Mouse (Mus musculus): ENCODE measurements around the gene Tas1r3.
A peak's percentile ranks its signal among the peaks of the same experiment; 100 is the strongest.

Gene Tas1r3

DNA sequence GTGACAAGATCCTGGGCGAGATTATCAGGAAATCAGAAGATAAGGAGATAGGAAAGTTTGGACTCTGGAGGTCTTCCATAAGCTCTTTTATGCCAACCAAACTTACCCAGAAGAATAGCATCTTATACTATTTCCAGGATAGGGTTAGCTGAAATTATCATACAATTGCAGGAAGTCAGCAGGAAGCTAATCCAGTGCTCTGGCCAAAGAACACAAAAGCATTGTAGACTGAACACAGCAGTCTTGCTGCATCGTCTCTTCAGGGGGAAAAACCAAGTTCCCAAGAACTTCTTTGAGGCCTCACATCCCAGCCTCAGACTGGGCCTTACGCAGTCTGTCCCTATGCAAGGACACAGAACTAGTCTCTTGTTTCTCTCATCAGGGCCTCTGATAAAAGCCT is 20.4 kb upstream of the Tas1r3 start:
- DNase-seq = no peak

DNA sequence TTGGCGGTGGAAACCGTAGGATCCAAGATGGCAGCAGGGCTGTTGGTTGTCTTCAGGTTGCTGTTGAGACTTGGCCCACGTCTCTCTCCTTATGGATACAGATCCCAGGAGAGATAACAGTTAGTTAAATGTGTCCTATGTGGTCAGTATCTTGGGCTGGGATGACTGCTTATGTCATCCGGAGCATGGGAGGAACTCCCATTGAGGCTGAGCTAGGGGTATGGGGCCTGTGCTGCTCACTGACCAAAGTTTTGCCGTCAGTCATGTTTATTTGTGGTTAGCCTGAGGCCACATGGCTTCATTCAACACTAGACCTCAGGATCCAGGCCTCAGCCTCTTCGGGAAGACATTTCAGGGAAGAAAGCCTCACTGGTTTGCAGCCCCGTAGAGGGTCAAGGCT is 8.2 kb upstream of the Tas1r3 start:
- no peak for DNase-seq

DNA sequence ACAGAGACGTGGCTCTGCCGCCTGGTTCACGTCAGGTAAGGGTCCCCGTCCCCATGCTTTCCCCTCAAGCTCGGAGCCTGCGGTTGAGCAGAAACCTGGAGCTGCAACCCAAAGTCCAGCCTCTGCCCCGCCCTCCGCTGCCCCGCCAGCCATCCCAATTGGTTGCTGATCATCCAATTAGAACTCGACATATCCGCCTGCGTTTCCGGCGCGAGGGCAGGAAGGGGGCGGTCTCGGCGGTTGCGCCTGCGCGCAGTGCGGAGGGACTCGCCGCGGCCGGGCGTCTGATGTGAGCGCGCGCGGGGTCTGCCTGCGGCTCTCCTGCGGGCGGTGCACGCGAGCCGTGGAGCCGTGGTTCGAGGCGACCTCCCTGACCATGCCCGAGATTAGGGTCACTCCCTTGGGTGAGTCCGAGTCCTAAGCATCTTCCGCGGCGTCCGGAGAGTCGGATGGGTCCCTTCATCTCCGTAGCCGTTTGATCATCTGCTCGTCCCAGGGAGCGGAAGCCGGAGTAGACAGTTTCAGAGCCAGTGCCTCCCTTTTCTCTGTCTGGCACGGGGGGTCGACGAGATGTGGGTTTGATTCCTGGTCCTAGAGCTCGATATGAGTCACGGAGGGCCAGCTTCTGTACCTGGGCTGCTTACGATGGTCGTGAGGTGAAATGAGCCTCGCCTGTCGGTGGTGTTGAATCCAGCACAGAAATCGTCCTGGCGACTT is 6.3 kb upstream of the Tas1r3 start, which contains the start of the genes Cptp and Ints11:
Gene Cptp, minus strand, starts transcription at position 124 of the 717 bp plus-strand sequence.
Gene Ints11, plus strand, starts transcription at position 230 of the 717 bp plus-strand sequence.
- DNase-seq = peak; percentile 98

DNA sequence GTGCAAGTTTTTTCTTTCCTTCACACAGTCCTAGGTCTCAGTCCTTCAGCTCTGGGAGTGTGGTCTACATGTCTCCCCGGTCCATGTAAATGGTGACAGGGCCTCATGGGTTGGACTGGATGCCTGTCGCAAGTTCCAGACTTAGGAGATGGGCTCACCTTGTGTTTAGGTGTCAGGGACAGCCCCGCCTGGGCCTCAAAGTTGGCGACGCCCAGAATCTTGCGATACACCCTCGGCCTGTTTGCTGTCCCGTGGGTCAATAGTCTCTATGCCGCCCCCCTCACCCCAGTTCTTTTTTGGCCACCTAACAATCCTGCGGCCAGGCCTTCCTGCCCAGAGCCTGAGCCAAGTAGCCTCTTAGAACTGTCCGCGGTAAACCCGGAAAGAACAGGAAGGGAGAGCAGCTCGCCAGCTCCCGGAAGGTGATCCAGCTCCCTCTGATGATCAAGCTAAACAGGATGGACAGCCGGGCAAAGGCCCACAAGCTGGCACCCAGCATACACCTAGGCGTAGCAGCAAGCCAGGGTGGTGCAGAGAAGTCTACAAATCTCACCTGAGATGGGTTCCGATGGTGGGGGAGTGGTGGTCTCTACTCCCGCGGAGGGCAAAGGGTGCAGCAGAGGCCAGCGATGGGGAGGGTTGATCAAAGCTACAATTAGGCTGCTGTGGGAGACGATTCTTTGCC is 5.6 kb upstream of the Tas1r3 start:
- peak; percentile 61 for DNase-seq

DNA sequence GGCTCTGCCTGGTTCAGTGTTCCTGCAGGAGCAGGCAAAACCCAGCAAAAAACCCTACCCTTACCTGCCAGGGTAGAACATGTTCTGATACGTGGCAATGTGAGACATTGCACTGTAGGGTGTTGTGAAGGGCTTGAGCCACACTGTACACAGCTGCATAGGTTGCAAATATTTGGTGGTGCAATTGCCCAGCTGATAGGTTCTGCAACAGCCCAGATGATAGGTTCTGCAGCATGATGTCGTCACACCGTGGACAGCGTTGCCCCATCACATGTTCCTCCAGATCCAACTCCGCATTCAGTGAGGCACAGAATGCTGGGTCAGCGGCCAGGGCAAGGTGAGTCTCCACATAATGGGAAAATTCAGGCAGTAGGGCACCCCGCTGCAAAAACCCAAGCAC is 1.4 kb downstream of the Tas1r3 start:
- DNase-seq = no peak

DNA sequence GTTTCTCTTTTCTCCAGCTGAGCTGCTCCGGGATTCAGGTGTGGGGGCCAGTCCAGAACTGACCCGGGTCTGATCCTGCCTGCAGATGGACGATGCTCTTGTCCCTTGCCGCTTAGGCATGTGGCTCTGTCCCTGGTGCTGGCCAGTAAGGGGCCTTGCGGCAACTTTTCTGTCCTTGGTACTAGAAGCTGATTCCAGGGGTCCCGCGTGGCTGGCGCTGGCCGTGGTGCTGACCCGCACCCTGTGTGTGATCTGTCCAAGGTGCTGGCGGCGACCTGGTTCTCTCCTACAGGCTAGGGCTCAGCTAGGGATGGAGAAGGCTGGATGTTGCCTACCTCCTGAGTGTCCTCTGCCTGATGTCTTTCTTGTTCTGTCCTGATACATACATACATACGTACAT is 3.8 kb downstream of the Tas1r3 start:
- DNase-seq = no peak

DNA sequence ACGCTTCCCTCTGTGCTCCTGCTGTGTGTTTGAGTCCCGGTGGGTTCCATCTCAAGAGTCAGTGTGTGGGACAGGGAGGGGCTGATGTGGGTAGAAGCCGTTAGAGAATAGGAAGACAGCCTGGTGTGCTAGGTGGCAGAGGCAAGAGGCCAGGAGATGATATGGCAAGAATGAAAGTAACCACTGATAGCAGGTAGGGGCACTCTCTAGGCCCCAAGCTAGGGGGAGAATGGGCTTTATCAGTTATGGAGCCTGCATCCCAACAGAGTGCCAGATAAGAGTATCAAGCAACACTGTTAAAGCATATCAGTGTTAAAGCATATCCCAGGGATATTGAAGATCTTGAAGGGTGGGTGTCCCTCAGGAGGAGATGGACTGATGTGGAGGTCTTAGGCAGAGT is 6.3 kb downstream of the Tas1r3 start:
- DNase-seq = no peak

DNA sequence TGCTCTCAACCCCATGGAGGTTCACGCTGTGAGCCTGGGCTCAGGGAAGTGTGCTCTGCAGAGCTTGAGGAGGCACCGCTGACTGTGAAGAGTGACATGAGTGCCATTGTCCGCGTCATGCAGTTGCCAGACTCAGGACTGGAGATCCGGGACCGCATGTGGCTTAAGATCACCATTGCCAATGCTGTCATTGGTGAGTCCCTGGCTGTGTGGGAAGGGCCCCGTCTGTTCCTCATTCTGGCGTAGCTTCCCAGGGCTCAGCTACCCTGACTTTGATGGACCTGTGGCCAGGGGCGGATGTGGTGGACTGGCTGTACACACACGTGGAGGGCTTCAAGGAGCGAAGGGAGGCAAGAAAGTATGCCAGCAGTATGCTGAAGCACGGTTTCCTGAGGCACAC is 7.1 kb downstream of the Tas1r3 start:
- DNase-seq = no peak

DNA sequence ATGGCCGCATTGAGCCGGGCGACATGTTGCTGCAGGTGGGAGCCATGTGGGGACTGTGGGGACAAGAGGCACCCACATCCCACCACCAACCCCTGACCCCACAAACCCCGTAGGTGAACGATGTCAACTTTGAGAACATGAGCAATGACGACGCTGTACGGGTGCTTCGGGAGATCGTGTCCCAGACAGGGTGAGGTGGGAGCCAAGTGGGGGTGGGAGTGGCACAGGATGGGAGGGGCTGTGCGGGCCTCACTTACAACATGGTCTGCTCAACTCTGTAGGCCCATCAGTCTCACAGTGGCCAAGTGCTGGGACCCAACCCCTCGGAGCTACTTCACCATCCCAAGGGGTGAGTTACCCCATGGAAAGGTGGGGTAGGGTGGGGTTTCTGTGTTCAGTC is 8.2 kb downstream of the Tas1r3 start:
- DNase-seq = no peak

DNA sequence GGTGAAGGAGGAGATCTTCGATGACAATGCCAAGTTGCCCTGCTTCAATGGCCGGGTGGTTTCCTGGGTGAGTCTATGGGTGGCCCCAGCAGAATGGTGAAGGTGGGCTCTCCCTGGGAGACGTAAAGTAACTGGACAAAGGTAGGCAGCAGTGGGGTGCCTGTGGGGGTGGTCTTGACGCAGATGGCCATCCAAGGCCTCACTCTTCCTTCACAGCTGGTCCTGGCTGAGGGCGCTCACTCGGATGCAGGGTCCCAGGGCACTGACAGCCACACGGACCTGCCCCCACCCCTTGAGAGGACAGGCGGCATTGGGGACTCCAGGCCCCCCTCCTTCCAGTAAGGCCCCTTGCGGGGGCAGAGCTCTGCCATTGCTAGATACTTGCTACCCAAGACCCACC is 9.7 kb downstream of the Tas1r3 start:
- DNase-seq = no peak

DNA sequence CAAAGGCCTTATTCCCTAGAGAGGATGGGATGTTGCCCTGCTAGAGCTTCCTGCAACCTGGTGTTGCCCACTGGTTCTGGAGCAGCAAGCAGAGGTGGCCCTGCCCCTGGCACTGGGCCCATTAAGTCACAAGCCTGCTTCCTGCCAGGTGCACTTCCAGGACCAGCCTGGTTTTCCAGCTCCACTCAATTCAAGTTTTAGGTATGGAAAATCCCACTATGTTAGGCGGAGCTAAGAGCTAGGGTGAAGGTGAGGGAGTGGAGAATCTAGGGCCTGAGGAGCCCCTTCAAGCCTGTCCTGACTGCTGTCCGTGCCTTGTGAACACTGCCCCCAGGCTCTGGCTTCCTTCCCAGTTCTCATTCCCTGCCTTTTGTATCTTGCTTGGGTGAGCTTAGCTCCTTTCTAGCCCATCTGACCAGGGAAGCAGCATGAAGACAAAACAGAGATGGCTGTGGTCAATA is 11.2 kb downstream of the Tas1r3 start:
- peak; percentile 79 for DNase-seq

DNA sequence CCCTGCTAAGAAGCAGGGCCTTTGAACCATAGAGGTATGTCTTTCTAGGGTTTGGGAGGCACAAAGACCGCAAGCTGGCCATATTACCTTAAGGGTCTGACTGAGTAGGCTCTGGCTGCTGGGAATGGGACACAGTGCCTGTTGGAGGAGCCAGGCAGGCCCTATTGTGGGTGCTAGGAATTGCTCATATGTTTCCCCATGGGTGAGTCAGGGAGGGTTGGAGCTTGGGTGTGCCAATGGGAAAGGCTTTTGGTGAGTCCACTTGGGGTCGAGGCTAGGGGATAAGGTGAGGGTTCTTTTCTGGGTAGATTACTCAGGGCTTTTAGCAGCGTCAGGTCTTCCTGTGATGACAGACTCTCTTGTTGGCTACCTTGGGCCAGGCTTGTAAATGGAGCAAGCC is 11.8 kb downstream of the Tas1r3 start:
- no peak for DNase-seq

DNA sequence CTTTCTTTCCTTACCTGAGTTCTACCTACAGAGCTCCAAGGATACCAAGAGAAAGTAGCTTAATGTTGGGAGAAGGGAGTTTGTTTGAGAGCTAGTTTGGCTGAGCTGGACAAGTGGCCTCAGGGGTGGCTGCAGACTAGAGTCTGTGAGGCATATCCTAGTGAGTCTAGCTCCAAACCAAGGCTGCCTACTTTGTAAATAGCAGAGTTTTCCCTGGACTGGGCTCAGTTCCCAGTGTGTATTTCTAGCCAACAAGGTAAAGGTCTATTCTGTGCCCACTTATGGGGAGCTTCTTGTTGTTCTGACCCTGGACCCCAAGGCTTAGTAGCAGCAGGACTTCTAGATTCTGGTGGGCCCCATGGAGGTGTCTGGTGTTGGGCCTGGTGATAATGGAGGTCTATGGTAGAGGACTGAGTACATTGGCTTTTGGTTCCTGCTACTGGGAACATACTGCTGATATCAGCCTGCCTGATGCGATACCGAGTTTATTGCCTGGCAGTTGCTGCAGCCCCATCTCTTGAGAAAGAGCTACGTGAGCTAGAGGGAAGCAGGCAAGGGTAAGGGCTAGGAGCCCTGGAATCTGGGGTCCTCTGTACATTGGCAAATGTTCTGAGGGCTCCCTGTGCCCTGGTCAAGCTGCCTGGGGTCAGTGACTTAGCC is 13.2 kb downstream of the Tas1r3 start:
- peak; percentile 76 for DNase-seq

DNA sequence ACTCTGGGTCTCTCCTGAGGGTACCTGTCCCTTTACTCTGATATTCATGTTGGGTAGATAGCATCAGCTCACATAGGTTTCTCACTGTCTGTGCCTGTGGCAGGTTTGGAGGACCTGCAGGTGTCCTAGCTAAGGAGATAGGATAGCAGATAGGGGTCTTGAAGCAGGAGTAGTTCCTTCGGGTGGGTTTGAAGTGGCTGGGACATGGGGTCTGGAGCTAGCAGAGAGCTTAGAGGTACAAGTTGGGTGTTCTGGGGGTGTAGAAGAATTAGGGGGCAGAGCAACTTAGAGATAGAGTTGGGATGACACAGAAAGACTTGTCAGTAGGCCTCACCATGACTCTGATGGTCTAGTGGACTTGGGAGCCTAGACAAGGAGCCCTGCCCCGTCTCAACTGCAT is 13.8 kb downstream of the Tas1r3 start:
- no peak for DNase-seq

DNA sequence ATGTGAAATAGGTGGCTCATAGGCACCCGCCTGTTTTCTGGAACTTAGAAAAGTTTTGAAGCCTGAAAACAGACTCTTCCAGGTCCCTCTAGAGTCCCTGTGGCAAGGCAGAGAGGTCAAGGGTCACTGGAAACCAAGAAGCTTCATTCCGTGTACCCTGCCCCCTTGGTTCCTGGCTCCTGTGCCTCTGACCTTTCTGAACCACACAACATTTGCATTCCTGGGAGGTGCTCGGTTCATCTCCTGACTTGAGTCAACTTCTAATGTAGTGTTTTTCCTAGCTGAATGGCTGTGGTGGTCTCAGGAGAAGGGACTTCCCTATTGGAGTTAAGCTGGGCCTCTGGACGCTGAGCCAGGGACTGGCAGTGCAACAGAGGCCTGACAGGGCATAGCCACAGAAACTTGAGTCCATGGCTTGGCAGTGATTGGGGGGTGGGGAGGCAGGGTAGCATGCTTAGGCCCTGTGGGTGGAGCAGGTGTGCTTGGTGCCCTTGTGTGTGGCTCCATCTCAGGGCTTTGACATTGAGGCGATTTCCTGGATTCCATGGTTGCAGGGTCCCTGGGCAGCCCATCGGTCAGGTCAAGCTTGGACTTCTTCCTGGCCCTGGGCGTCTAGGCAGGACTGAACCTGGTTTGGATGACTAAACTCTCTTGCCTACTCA is 14.6 kb downstream of the Tas1r3 start:
- DNase-seq = peak; percentile 87

DNA sequence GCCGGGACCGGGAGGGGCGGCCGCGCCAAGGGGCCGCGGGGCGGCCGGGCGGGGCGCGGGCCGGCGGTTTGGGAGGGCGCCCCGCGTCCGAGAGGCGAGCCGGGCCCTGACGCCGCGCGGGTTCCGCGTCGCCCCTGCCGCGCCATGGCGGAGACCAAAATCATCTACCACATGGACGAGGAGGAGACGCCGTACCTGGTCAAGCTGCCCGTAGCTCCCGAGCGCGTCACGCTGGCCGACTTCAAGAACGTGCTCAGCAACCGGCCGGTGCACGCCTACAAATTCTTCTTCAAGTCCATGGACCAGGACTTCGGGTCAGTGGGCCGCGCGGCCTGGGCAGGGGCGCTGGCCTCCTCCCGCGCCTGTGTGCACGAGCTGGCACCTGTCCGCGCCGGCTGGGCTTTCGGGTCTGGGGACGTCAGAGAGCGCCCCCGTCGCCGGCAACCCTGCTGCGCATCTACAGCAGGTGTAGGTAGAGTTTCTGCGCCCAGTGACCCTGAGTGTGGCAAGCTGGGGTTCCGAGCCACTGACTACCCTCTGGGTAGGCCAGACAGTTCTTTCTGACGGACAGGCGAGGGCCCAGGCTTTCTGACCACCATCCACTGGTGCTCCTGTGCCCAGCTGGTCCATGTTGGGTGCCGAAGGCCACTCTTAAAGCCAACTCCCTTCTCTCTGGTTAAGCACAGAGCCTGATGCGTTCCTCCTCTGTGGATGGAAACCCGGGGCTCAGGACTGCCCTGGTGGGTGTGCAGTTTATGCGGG is 15.4 kb downstream of the Tas1r3 start:
- DNase-seq = peak; percentile 72

DNA sequence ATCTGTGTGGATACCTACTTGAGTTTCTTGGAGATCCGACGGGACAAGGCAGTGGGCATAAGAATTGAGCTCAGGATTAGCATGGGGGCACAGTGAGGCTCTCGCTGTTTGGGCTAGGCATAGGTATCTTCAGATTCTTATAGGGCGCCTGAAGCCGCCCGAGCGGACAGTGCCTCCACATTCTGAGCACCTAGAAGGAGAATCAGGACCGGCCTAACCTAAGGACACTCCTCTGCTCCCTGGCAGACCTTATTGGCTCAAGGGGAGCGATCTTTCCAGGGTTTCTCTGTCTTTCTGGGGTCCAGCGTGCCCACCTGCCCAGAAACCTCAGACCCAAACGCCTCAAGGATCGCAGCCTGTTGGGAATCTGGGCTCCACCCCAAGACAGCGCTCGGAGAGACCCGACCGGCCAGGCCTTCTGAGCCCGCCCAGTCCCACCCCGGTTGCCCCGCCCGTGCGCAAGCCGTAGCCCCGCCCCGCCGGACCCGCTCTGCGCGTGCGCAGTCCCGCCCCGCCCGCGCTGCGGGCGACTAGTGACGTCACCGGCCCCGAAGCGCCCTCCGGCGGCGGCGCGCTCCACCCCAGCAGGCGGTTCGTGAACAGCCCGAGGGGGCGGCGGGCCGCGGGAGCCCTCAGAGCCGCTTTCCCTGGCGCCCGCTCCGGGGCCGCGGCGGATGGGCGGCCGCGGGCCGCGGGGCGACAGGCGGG is 16.1 kb downstream of the Tas1r3 start, which contains the start of gene Dvl1:
Gene Dvl1, plus strand, starts transcription at position 532 of the 708 bp plus-strand sequence.
- DNase-seq = peak; percentile 90

DNA sequence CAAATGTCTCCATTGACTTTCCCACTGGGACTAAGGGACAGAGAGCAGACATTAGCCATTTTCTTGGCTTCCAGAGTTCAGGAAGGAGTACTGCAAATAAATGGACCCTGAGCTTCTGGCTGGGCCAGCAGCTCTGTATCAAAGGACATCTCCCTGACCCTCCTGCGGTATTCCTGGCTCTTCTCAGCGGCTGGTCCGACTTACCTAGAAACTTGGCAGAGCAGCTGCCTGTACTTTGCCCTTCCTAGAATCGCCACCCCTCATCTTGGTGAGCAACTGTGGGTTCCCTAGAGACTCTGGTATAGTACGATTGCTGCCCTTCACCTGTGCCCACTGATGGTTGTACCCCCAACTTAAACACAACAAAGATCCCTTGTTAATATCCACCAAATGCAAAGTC is 19.9 kb downstream of the Tas1r3 start:
- DNase-seq = peak; percentile 83

DNA sequence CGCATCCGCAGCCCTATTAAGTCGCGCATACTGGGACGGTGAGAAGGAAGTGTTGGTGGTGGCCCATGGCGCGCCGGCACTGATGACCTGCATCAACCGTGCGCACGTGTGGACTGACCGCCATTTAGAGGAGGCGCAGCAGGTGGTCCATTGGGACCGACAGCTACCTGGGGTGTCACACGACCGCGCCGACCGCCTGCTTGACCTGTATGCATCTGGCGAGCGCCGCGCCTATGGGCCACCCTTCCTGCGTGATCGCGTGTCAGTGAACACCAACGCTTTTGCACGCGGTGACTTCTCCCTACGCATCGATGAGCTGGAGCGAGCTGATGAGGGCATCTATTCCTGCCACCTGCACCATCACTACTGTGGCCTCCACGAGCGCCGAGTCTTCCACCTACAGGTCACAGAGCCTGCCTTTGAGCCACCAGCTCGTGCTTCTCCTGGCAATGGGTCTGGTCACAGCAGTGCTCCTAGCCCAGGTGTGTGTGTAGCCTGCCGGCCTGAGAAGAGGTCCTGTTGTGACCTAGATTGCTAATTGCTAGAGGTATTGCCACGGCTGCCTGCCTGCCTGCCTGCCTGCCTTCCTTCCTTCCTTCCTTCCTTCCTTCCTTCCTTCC is 21.4 kb downstream of the Tas1r3 start:
- DNase-seq = no peak

DNA sequence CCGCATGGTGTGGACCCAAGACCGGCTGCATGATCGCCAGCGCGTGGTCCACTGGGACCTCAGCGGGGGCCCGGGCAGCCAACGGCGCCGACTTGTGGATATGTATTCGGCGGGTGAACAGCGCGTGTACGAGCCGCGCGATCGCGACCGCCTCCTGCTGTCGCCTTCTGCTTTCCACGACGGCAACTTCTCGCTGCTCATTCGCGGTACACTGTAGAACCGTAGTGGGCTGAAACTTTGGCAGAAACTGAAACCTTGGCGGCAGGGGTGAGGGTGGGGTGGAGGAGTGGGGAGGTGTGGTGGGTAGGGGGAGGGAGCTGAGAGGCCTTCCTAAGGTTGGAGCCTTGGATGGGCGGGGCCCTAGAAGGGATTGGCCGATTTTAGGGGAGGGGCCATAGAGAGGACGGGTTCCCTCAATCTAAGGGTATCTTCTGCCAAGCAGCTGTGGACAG is 22.1 kb downstream of the Tas1r3 start:
- DNase-seq = peak; percentile 75
